In the genomic region with DNA sequence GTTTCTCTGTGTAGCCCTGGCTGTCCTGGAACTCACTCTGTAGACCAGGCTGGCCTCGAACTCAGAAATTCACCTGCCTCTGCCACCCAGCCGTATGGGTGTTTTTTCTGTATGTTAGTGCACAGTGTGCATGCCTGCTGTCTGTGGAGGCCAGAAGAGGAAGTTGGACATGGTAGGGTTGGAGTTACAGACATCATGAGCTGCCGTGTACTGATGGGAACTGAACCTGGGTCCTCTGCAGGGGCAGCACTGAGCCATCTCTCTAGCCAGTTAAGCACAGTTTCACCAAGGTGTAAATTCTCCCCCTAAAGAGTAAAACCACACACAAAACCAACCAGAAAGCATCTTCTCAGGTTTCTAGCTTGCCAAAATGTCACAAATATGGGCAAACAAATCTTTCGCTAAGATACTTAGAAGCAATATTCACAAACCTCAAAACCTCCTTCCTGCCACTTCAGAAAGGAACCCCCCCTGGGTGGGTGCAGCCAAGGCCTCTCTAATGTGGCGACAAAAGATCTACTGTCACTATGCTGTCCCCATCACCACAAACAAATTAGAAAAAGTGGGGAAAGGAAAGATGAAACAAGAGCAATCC, we compare ENCODE assay signal across 1 mouse cellular context.
A peak's percentile ranks its signal among the peaks of the same experiment; 100 is the strongest.
TF ChIP-seq lines count a peak whose summit lies in the region.

No protein-coding gene starts in this region.

TF ChIP-seq in MEL, 35 proteins besides CTCF, POLR2A, EP300 and RAD21 (continued from another document):
- TF ChIP-seq NRF1 (IDR thresholded peaks at IDR 0.05; ENCODE audit: insufficient read depth, low read depth, low read length, poor library complexity, severe bottlenecking) = no peak
- no peak for TF ChIP-seq UBTF (IDR thresholded peaks at IDR 0.05; ENCODE audit: borderline replicate concordance, insufficient read depth, low read depth, low read length)
- no peak for TF ChIP-seq POLR2AphosphoS5 (IDR thresholded peaks at IDR 0.05; ENCODE audit: borderline replicate concordance, low read depth, low read length)
- 0 out of 2 replicates have a peak, but pooled peaks have one; percentile 7 for TF ChIP-seq MYC (IDR thresholded peaks at IDR 0.05; ENCODE audit: low read depth, low read length)
- no peak for TF ChIP-seq GABPA (IDR thresholded peaks at IDR 0.05; ENCODE audit: low read depth, low read length)
- TF ChIP-seq ZC3H11A (IDR thresholded peaks at IDR 0.05; ENCODE audit: low read depth, low read length) = no peak
- TF ChIP-seq HCFC1 (IDR thresholded peaks at IDR 0.05; ENCODE audit: low read depth, low read length) = 0 out of 2 replicates have a peak, but pooled peaks have one; percentile 21
- 0 out of 2 replicates have a peak, but pooled peaks have one; percentile 2 for TF ChIP-seq ZNF384 (IDR thresholded peaks at IDR 0.05; ENCODE audit: low read depth, low read length)
- TF ChIP-seq JUND (IDR thresholded peaks at IDR 0.05; ENCODE audit: low read depth, low read length) = no peak
TF ChIP-seq in MEL: peak in this region for 7.
